In genomic region chrX:141475566-141476327, GRCm38 (mm10) we compare ENCODE assay signal across 8 mouse cellular contexts. TPM values are rescaled to one million over a fixed set of nuclear protein-coding genes. Genes with fewer than 3 reads are reported as not detected.
DNase-seq lines count a peak whose midpoint lies in the region; ATAC-seq and TF ChIP-seq lines count a peak whose summit lies in the region.

No protein-coding gene starts in this region.

- peak overlapping the region; percentile 55 for H3K4me2 ChIP-seq in forebrain, embryonic 14.5 days (ENCODE audit: low read length)
- peak overlapping the region; percentile 62 for H3K4me2 ChIP-seq in intestine, embryonic 16.5 days (ENCODE audit: low read depth, low read length)
- H3K4me2 ChIP-seq in liver, embryonic 16.5 days (ENCODE audit: low read depth, low read length): peak overlapping the region; percentile 49
- H3K4me2 ChIP-seq in stomach, embryonic 15.5 days: peak overlapping the region; percentile 52

- WGBS in forebrain, embryonic 14.5 days: 20% methylated on average over 14 of the region's 14 CpGs
- 23% methylated on average over 14 of the region's 14 CpGs for WGBS in intestine, embryonic 16.5 days
- WGBS in liver, embryonic 16.5 days (ENCODE audit: insufficient replicate concordance): 20% methylated on average over 14 of the region's 14 CpGs
- 18% methylated on average over 14 of the region's 14 CpGs for WGBS in stomach, embryonic 15.5 days

- ATAC-seq in forebrain, embryonic 14.5 days: peak; percentile 77
- peak; percentile 76 for ATAC-seq in intestine, embryonic 16.5 days
- ATAC-seq in liver, embryonic 16.5 days (ENCODE audit: low read depth): no peak
- no peak for ATAC-seq in stomach, embryonic 15.5 days (ENCODE audit: insufficient read depth, low FRiP score, low read depth)
- no peak for ATAC-seq in erythroid progenitor cell, adult 5-6 weeks (replicated peaks; ENCODE audit: low FRiP score, poor library complexity, severe bottlenecking)

- peak; percentile 1 to 2 for DNase-seq in cerebellum, postnatal 14 days
- no peak for DNase-seq in cerebellum, adult 11 months
- DNase-seq in forebrain, embryonic 14.5 days (ENCODE audit: low spot score): peak; percentile 1

- H3K4me1 ChIP-seq in E14TG2a.4 (replicated peaks; ENCODE audit: low read depth, low read length): no peaks in the 10 kb centered on the region
- no peaks in the 10 kb centered on the region for H3K4me1 ChIP-seq in forebrain, embryonic 14.5 days (ENCODE audit: control insufficient read depth, insufficient read depth, low read length)
- H3K4me1 ChIP-seq in intestine, embryonic 16.5 days (ENCODE audit: control insufficient read depth, insufficient read depth, low read length): no peaks in the 10 kb centered on the region
- H3K4me1 ChIP-seq in liver, embryonic 16.5 days (ENCODE audit: control insufficient read depth, low read depth, low read length): no peaks in the 10 kb centered on the region
- H3K4me1 ChIP-seq in stomach, embryonic 15.5 days: no peaks in the 10 kb centered on the region

- H3K4me3 ChIP-seq in E14TG2a.4 (replicated peaks; ENCODE audit: low read length): peak overlapping the region; percentile 63
- H3K4me3 ChIP-seq in forebrain, embryonic 14.5 days (ENCODE audit: low read depth, low read length): peak overlapping the region; percentile 33
- H3K4me3 ChIP-seq in intestine, embryonic 16.5 days (ENCODE audit: low read length): peak overlapping the region; percentile 50
- H3K4me3 ChIP-seq in liver, embryonic 16.5 days (ENCODE audit: low read depth, low read length): peak overlapping the region; percentile 46
- H3K4me3 ChIP-seq in stomach, embryonic 15.5 days (replicated peaks): peak overlapping the region; percentile 50

- H3K9ac ChIP-seq in forebrain, embryonic 14.5 days (ENCODE audit: low read length): peak overlapping the region; percentile 54
- peak overlapping the region; percentile 49 for H3K9ac ChIP-seq in intestine, embryonic 16.5 days (ENCODE audit: low read depth, low read length)
- no peak overlapping the region for H3K9ac ChIP-seq in liver, embryonic 16.5 days (ENCODE audit: low read depth, low read length)
- peak overlapping the region; percentile 16 for H3K9ac ChIP-seq in stomach, embryonic 15.5 days

- H3K27me3 ChIP-seq in E14TG2a.4 (ENCODE audit: insufficient read depth, low read length): peaks cover 2% of the 10 kb centered on the region; the same call in 1 of the 2 replicates
- H3K27me3 ChIP-seq in forebrain, embryonic 14.5 days (replicated peaks; ENCODE audit: control insufficient read depth, insufficient read depth, low read length): no peaks in the 10 kb centered on the region
- peaks cover 4% of the 10 kb centered on the region; the same call in 1 of the 2 replicates for H3K27me3 ChIP-seq in intestine, embryonic 16.5 days (replicated peaks; ENCODE audit: control insufficient read depth, insufficient read depth, low read length)
- H3K27me3 ChIP-seq in liver, embryonic 16.5 days (ENCODE audit: control insufficient read depth, insufficient read depth, low read depth, low read length): peaks cover 5% of the 10 kb centered on the region
- H3K27me3 ChIP-seq in stomach, embryonic 15.5 days (replicated peaks): peaks cover 6% of the 10 kb centered on the region; the same call in 1 of the 2 replicates

- no peaks in the 10 kb centered on the region for H3K9me3 ChIP-seq in E14TG2a.4 (ENCODE audit: low read length)
- no peaks in the 10 kb centered on the region for H3K9me3 ChIP-seq in forebrain, embryonic 14.5 days (replicated peaks; ENCODE audit: control insufficient read depth, low read length)
- no peaks in the 10 kb centered on the region for H3K9me3 ChIP-seq in intestine, embryonic 16.5 days (ENCODE audit: control insufficient read depth, low read length)
- H3K9me3 ChIP-seq in liver, embryonic 16.5 days (replicated peaks; ENCODE audit: control insufficient read depth, low read length): no peaks in the 10 kb centered on the region
- H3K9me3 ChIP-seq in stomach, embryonic 15.5 days: no peaks in the 10 kb centered on the region

- H3K27ac ChIP-seq in forebrain, embryonic 14.5 days (ENCODE audit: low read depth, low read length): no peak overlapping the region
- no peak overlapping the region for H3K27ac ChIP-seq in intestine, embryonic 16.5 days (ENCODE audit: low read length)
- H3K27ac ChIP-seq in liver, embryonic 16.5 days (ENCODE audit: low read length): no peak overlapping the region
- peak overlapping the region; percentile 54; the same call in 1 of the 2 replicates for H3K27ac ChIP-seq in stomach, embryonic 15.5 days

- H3K36me3 ChIP-seq in E14TG2a.4 (ENCODE audit: insufficient read depth, low read length): no peaks in the 10 kb centered on the region
- no peaks in the 10 kb centered on the region for H3K36me3 ChIP-seq in forebrain, embryonic 14.5 days (ENCODE audit: control insufficient read depth, insufficient read depth, low read length)
- H3K36me3 ChIP-seq in intestine, embryonic 16.5 days (ENCODE audit: control insufficient read depth, insufficient read depth, low read length): no peaks in the 10 kb centered on the region
- no peaks in the 10 kb centered on the region for H3K36me3 ChIP-seq in liver, embryonic 16.5 days (ENCODE audit: control insufficient read depth, insufficient read depth)
- H3K36me3 ChIP-seq in stomach, embryonic 15.5 days: no peaks in the 10 kb centered on the region

- no peak for TF ChIP-seq CTCF in E14TG2a.4 (conservative IDR thresholded peaks at IDR 0.05; ENCODE audit: low read length)

RNA-seq across cellular contexts. Expression of gene Col4a5, which starts 0.6 kb away (rescaled TPM):
- 6.9 and 7.3 TPM in 2 replicates for polyA plus RNA-seq in forebrain, embryonic 14.5 days (2014; fragmentation: Nextera tagmentation; extraction: Ambion mirVana)
- 7.9 and 9.9 TPM in 2 replicates for polyA plus RNA-seq in intestine, embryonic 16.5 days (2015; fragmentation: Nextera tagmentation; extraction: Ambion mirVana)
- polyA plus RNA-seq in liver, embryonic 16.5 days (2015; fragmentation: Nextera tagmentation; extraction: Ambion mirVana): 0.42 and 0.71 TPM in 2 replicates
- 27.7 and 29.5 TPM in 2 replicates for polyA plus RNA-seq in stomach, embryonic 15.5 days (2015; fragmentation: Nextera tagmentation; extraction: Ambion mirVana)
- not detected in 2 replicates for total RNA-seq in erythroid progenitor cell, adult 5-6 weeks (2015; ENCODE audit: low replicate concordance)
- total RNA-seq in erythroid progenitor cell, adult 5-6 weeks (2017; ENCODE audit: low replicate concordance): not detected in 2 replicates

RNA-seq across cellular contexts. Expression of gene Col4a6, which starts 1.9 kb away (rescaled TPM):
- 1.3 and 1.6 TPM in 2 replicates for polyA plus RNA-seq in forebrain, embryonic 14.5 days (2014; fragmentation: Nextera tagmentation; extraction: Ambion mirVana)
- 2.0 and 2.3 TPM in 2 replicates for polyA plus RNA-seq in intestine, embryonic 16.5 days (2015; fragmentation: Nextera tagmentation; extraction: Ambion mirVana)
- polyA plus RNA-seq in liver, embryonic 16.5 days (2015; fragmentation: Nextera tagmentation; extraction: Ambion mirVana): 0.11 and 0.14 TPM in 2 replicates
- 6.8 and 7.6 TPM in 2 replicates for polyA plus RNA-seq in stomach, embryonic 15.5 days (2015; fragmentation: Nextera tagmentation; extraction: Ambion mirVana)
- not detected in 2 replicates for total RNA-seq in erythroid progenitor cell, adult 5-6 weeks (2015; ENCODE audit: low replicate concordance)
- total RNA-seq in erythroid progenitor cell, adult 5-6 weeks (2017; ENCODE audit: low replicate concordance): not detected in 2 replicates

Comparison
In these comparisons a context has a peak if more than half of its experiments do, and no peak if none do; other contexts are left out.
1. ATAC-seq: peak in forebrain, embryonic 14.5 days (single experiment) and intestine, embryonic 16.5 days (single experiment); none in liver, embryonic 16.5 days (single experiment), stomach, embryonic 15.5 days (single experiment) and erythroid progenitor cell, adult 5-6 weeks (single experiment).
2. Peak in every context shown above with its lines, with median percentiles within 50 percentile points of each other: H3K4me3 ChIP-seq and H3K4me2 ChIP-seq.